Mouse (Mus musculus): ENCODE measurements around the gene Npas1.

DNA sequence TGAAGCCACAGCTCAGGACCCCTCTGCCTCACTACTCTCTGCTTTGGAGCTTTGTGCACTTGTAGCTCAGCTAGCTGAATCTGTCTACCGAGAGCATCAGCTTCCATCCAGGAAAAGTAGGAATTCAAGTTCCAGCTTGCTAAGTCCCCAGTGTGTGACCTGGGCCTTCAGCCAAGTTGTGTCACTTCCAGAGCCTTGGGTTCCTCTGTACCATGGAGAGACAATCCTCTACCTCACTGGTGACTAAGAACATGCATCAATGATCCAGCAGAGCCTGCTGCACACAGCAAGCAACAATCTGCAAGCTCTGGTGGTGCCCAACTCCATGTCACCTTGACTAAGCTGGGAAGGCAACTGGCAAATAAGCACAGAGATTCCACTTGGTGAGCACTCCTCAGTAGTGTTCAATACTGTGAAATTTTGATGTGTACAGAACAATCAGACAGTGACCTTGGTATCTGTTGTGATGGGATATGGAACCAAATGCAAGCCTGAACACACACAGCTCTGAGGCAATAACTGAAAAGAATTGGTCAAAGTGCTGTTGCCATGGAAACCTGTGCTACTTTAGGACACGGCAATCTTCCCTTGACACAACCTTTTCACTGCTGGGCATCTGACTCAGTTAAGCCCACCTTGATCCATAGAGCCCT, 27.2 kb upstream of the Npas1 start:
- TF ChIP-seq CTCF (IDR thresholded peaks at IDR 0.05; ENCODE audit: low read depth) (no peak), EP300 (optimal IDR thresholded peaks at IDR 0.05) (no peak)

All from stomach, postnatal 0 days (tissue).